Mouse (Mus musculus) G1E (cell line): ENCODE results near the gene Jmy. TPM values are rescaled to one million over a fixed set of nuclear protein-coding genes. Genes with fewer than 3 reads are reported as not detected.

Source experiments
- ATAC-seq: 2 replicates; pipeline ENCODE4 v1.8.0; 2016; ENCODE audit warnings: mild to moderate bottlenecking; ENCODE audit not compliant: insufficient number of reproducible peaks, poor library complexity, low FRiP score, severe bottlenecking; ENCODE audit errors: extremely low read depth
- DNase-seq: peaks from one replicate; pipeline ENCODE4 v3.0.0; 2012; ENCODE audit warnings: low spot score
- H3K27me3 ChIP-seq: 2 replicates; pipeline ENCODE4 v1.6.1; 2012; ENCODE audit warnings: mild to moderate bottlenecking, low read length, inconsistent platforms; ENCODE audit not compliant: insufficient read depth
- H3K36me3 ChIP-seq: replicated peaks from 2 replicates; pipeline ENCODE3; 2012; ENCODE audit warnings: mild to moderate bottlenecking, inconsistent platforms
- H3K4me1 ChIP-seq: 2 replicates; pipeline ENCODE4 v1.6.1; 2012; ENCODE audit warnings: low read depth, low read length, inconsistent platforms, mixed read lengths; ENCODE audit not compliant: insufficient read depth
- H3K4me3 ChIP-seq: 2 replicates; pipeline ENCODE4 v1.5.1; 2012; ENCODE audit warnings: low read depth, mild to moderate bottlenecking, inconsistent platforms, low read length, moderate library complexity, mixed read lengths
- H3K9me3 ChIP-seq: replicated peaks from 2 replicates; pipeline ENCODE4 v1.6.1; 2012; ENCODE audit warnings: inconsistent platforms
- CTCF ChIP-seq: IDR thresholded peaks from 2 replicates; pipeline ENCODE4 v1.5.1; 2012; ENCODE audit warnings: low read depth, low read length, inconsistent platforms, mixed read lengths
- GATA1 ChIP-seq: IDR thresholded peaks from 2 replicates; pipeline ENCODE4 v1.6.1; 2012; ENCODE audit warnings: borderline replicate concordance, low read length, inconsistent platforms, mixed read lengths
- GATA2 ChIP-seq: IDR thresholded peaks from 2 replicates; pipeline ENCODE4 v1.6.1; 2012; ENCODE audit warnings: low read depth, low read length, inconsistent platforms, borderline replicate concordance
- POLR2AphosphoS5 ChIP-seq: IDR thresholded peaks from 2 replicates; pipeline ENCODE4 v1.6.1; 2012; ENCODE audit warnings: low read depth, low read length, inconsistent platforms; ENCODE audit not compliant: insufficient replicate concordance
- TAL1 ChIP-seq: conservative IDR thresholded peaks from 2 replicates; pipeline ENCODE4 v1.6.1; 2012; ENCODE audit warnings: low read depth, low read length, inconsistent platforms, mixed read lengths
- polyA plus RNA-seq: library from polyadenylated mRNA; stranded (reverse); fragments of >175 nt; gene quantifications from 2 replicates; pipeline ENCODE4 v1.2.3, GENCODE M21; 2012
- total RNA-seq, 2 experiments: library from RNA; stranded (forward) in 1 of 2; stranded (reverse) in 1 of 2; fragments of 200-1000 nt in 1 of 2; fragments of >200 nt in 1 of 2; fragmentation: Nextera tagmentation in 1 of 2; gene quantifications; 2 replicates each; pipeline ENCODE4 v1.2.3; 2014 to 2017

Gene Jmy
- total and polyA plus RNA-seq, 3 experiments: 14.7 to 41.3 (median 15.4) TPM

- ATAC-seq (peak; percentile 75), DNase-seq (no peak)
- Histone ChIP-seq H3K4me3 (no peak overlapping the region; the same call in 1 of the 2 replicates), H3K4me1 (peaks cover 55% of the 10 kb centered on the region), H3K27me3 (no peaks in the 10 kb centered on the region), H3K36me3 (peaks cover 34% of the 10 kb centered on the region), H3K9me3 (no peaks in the 10 kb centered on the region)
- TF ChIP-seq GATA2 (no peak), GATA1 (no peak), TAL1 (peak; percentile 87), POLR2AphosphoS5 (no peak)
Observed at GRCm38 (mm10) chr13:93427920-93428876, 71.4 kb downstream of the Jmy start.

DNA sequence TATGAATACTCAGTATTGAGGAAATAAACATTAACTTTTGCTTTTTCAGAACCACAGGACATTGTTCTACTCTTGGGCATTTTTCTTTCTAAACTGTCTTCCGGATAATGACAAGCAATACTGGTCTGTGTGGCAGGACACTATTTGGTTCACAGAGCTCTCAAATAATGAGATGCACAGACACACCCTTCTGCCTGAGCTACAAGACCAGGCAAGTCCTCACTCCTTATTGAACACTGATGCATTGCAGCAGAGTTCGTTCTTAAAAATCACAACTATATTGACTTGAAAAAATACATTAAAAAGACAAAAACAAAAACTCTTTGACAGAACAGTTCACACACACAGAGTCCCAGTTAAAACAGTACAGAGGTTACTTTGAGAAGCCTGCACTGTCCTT is 76.4 kb downstream of the Jmy start:
- DNase-seq (no peak), ATAC-seq (peak; percentile 55; the same call in 1 of the 2 replicates)
- Histone ChIP-seq H3K36me3 (peaks cover 7% of the 10 kb centered on the region), H3K27me3 (no peaks in the 10 kb centered on the region), H3K4me3 (no peak overlapping the region), H3K4me1 (peaks cover 30% of the 10 kb centered on the region), H3K9me3 (no peaks in the 10 kb centered on the region)
- TF ChIP-seq TAL1: no peak
- no peak for TF ChIP-seq GATA2
- TF ChIP-seq GATA1: no peak
- TF ChIP-seq CTCF: no peak
- TF ChIP-seq POLR2AphosphoS5: no peak

DNA sequence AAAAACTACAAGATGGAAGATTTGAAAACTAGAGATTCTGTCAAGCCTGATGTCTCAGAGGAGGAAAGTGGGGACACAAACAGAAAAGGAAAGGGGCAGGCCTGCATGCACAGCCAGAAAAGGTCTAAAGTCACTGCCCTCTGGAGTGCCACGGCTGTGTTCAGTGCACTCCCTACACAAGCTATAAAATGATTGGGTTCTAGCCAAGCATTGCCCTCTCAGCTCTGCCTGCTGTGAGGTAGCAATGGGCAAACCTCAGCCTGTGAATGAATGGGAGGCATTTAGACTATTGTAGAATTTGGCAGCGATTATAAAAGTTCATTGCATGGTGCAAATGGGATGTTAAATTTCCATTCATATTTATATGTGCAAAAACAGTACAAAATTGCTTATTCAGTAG is 79.8 kb downstream of the Jmy start:
- no peak for TF ChIP-seq GATA1
- no peak overlapping the region for H3K4me3 ChIP-seq
- ATAC-seq (no peak), DNase-seq (no peak)
- no peaks in the 10 kb centered on the region for H3K9me3 ChIP-seq
- H3K27me3 ChIP-seq: no peaks in the 10 kb centered on the region
- H3K36me3 ChIP-seq: peaks cover 2% of the 10 kb centered on the region
- H3K4me1 ChIP-seq: peaks cover 18% of the 10 kb centered on the region

DNA sequence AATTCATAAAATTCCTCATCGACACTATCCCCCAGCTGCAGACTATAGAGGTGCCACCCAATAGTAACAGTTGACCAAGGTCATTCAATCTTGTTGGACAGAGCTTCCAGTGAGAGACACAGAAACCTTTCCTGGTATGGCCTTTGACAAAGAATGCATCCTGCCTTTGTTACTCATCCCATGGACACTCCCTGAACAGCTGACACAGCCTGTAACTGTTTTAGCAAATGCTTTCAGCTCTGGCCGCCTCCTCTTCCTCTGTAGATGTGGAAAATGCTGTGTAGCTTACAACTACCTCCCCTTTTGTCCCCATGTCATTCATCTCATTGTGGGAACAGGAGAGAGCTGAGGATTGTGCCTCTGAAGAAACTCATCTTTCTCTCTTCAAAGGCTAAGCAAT is 81.3 kb downstream of the Jmy start:
- no peaks in the 10 kb centered on the region for H3K36me3 ChIP-seq
- no peak for DNase-seq
- no peak for ATAC-seq
- peaks cover 16% of the 10 kb centered on the region for H3K4me1 ChIP-seq
- H3K9me3 ChIP-seq: no peaks in the 10 kb centered on the region
- TF ChIP-seq GATA2 (no peak), POLR2AphosphoS5 (no peak), TAL1 (no peak), GATA1 (no peak), CTCF (no peak)
- no peak overlapping the region for H3K4me3 ChIP-seq
- H3K27me3 ChIP-seq: no peaks in the 10 kb centered on the region

GRCm38 (mm10) chr13:93415055-93415454 is 84.6 kb downstream of the Jmy start:
- H3K36me3 ChIP-seq: no peaks in the 10 kb centered on the region
- ATAC-seq: no peak
- no peak overlapping the region for H3K4me3 ChIP-seq
- no peak for TF ChIP-seq TAL1
- no peak for TF ChIP-seq CTCF
- TF ChIP-seq GATA1: no peak
- TF ChIP-seq POLR2AphosphoS5: no peak
- no peak for TF ChIP-seq GATA2
- H3K27me3 ChIP-seq: no peaks in the 10 kb centered on the region
- H3K9me3 ChIP-seq: no peaks in the 10 kb centered on the region
- H3K4me1 ChIP-seq: peaks cover 6% of the 10 kb centered on the region
- DNase-seq: no peak

DNA sequence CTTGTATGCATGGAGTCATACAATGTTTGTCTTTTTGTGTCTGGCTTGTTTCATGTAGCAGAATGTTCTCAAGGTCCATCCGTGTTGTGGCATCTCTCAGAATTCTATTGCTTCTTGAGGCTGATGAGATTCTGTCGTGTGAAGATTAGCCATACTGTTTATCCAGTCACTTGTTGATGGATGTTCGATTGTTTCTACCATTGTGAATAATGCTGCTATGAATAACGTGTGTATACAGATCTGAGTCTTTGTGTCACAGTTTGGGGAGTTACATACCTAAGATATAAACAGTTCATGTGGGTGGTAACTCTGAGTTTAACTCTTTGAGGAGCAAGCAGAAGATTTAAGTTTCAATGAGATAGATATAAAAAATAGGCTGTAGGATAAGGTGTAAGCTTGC is 89.3 kb downstream of the Jmy start:
- H3K4me1 ChIP-seq: peaks cover 12% of the 10 kb centered on the region
- no peak overlapping the region for H3K4me3 ChIP-seq
- no peaks in the 10 kb centered on the region for H3K27me3 ChIP-seq
- no peaks in the 10 kb centered on the region for H3K9me3 ChIP-seq
- H3K36me3 ChIP-seq: peaks cover 8% of the 10 kb centered on the region
- DNase-seq (no peak), ATAC-seq (no peak)
- TF ChIP-seq GATA2: no peak
- no peak for TF ChIP-seq POLR2AphosphoS5
- TF ChIP-seq GATA1: no peak
- TF ChIP-seq CTCF: no peak
- TF ChIP-seq TAL1: no peak
